Mouse (Mus musculus): ENCODE results near the gene Slc25a51. TPM values are rescaled to one million over a fixed set of nuclear protein-coding genes. Genes with fewer than 3 reads are reported as not detected.
A peak's percentile ranks its signal among the peaks of the same experiment; 100 is the strongest.

Slc25a51 gene
- polyA plus RNA-seq, 1 experiment from 2014 or later: 69.5 TPM

- Histone ChIP-seq H3K4me1 (replicated peaks) (peaks cover 24% of the 10 kb centered on the region), H3K36me3 (no peaks in the 10 kb centered on the region), H3K9ac (no peak overlapping the region), H3K27ac (replicated peaks) (no peak overlapping the region), H3K27me3 (no peaks in the 10 kb centered on the region), H3K9me3 (no peaks in the 10 kb centered on the region), H3K4me2 (no peak overlapping the region), H3K4me3 (no peak overlapping the region)
- WGBS: 87% methylated on average over 10 of the region's 10 CpGs
- ATAC-seq (ENCODE audit: low FRiP score, low read depth): no peak
Measured at GRCm38 (mm10) chr4:45422640-45423039, 14.1 kb upstream of the Slc25a51 start.

- H3K9ac ChIP-seq: no peak overlapping the region
- H3K9me3 ChIP-seq: no peaks in the 10 kb centered on the region
- H3K4me2 ChIP-seq: no peak overlapping the region
- no peak overlapping the region for H3K4me3 ChIP-seq
- 74% methylated on average over 11 of the region's 11 CpGs for WGBS
- ATAC-seq (ENCODE audit: low FRiP score, low read depth): no peak
- no peaks in the 10 kb centered on the region for H3K36me3 ChIP-seq
- no peak overlapping the region for H3K27ac ChIP-seq (replicated peaks)
- H3K4me1 ChIP-seq (replicated peaks): peaks cover 15% of the 10 kb centered on the region
- H3K27me3 ChIP-seq: no peaks in the 10 kb centered on the region
Measured at GRCm38 (mm10) chr4:45421519-45422260, 13.1 kb upstream of the Slc25a51 start.

GRCm38 (mm10) chr4:45420733-45421132, 12.2 kb upstream of the Slc25a51 start:
- Histone ChIP-seq H3K27me3 (no peaks in the 10 kb centered on the region), H3K4me3 (no peak overlapping the region), H3K27ac (replicated peaks) (no peak overlapping the region), H3K4me2 (no peak overlapping the region), H3K9me3 (no peaks in the 10 kb centered on the region), H3K9ac (no peak overlapping the region), H3K36me3 (no peaks in the 10 kb centered on the region), H3K4me1 (replicated peaks) (peaks cover 13% of the 10 kb centered on the region)
- WGBS: 37% methylated on average over 3 of the region's 3 CpGs
- no peak for ATAC-seq (ENCODE audit: low FRiP score, low read depth)

GRCm38 (mm10) chr4:45419051-45419450, 10.5 kb upstream of the Slc25a51 start:
- Histone ChIP-seq H3K36me3 (no peaks in the 10 kb centered on the region), H3K4me2 (no peak overlapping the region), H3K9me3 (no peaks in the 10 kb centered on the region), H3K27ac (replicated peaks) (no peak overlapping the region), H3K4me1 (replicated peaks) (peaks cover 13% of the 10 kb centered on the region), H3K9ac (no peak overlapping the region), H3K27me3 (no peaks in the 10 kb centered on the region), H3K4me3 (no peak overlapping the region)
- 82% methylated on average over 4 of the region's 4 CpGs for WGBS
- no peak for ATAC-seq (ENCODE audit: low FRiP score, low read depth)

GRCm38 (mm10) chr4:45418229-45418950, 9.8 kb upstream of the Slc25a51 start:
- Histone ChIP-seq H3K9ac (no peak overlapping the region), H3K9me3 (no peaks in the 10 kb centered on the region), H3K4me2 (peak overlapping the region; percentile 44), H3K4me1 (replicated peaks) (peaks cover 13% of the 10 kb centered on the region), H3K4me3 (no peak overlapping the region), H3K36me3 (no peaks in the 10 kb centered on the region), H3K27me3 (no peaks in the 10 kb centered on the region), H3K27ac (replicated peaks) (no peak overlapping the region)
- peak; percentile 65; the same call in 1 of the 2 replicates for ATAC-seq (ENCODE audit: low FRiP score, low read depth)
- WGBS: 26% methylated on average over 10 of the region's 11 CpGs

GRCm38 (mm10) chr4:45416314-45416713, 7.7 kb upstream of the Slc25a51 start:
- no peak overlapping the region for H3K4me3 ChIP-seq
- peaks cover 12% of the 10 kb centered on the region for H3K4me1 ChIP-seq (replicated peaks)
- H3K36me3 ChIP-seq: no peaks in the 10 kb centered on the region
- H3K9ac ChIP-seq: no peak overlapping the region
- H3K27me3 ChIP-seq: no peaks in the 10 kb centered on the region
- no peaks in the 10 kb centered on the region for H3K9me3 ChIP-seq
- 73% methylated on average over 7 of the region's 7 CpGs for WGBS
- H3K27ac ChIP-seq (replicated peaks): no peak overlapping the region
- no peak for ATAC-seq (ENCODE audit: low FRiP score, low read depth)
- no peak overlapping the region for H3K4me2 ChIP-seq

- no peak overlapping the region for H3K4me3 ChIP-seq
Measured at GRCm38 (mm10) chr4:45413674-45414338, 5.2 kb upstream of the Slc25a51 start.

GRCm38 (mm10) chr4:45412433-45413192, 4.0 kb upstream of the Slc25a51 start:
- Histone ChIP-seq H3K9ac (no peak overlapping the region), H3K4me1 (replicated peaks) (peaks cover 10% of the 10 kb centered on the region), H3K4me2 (no peak overlapping the region), H3K27me3 (no peaks in the 10 kb centered on the region), H3K9me3 (no peaks in the 10 kb centered on the region), H3K36me3 (no peaks in the 10 kb centered on the region), H3K4me3 (no peak overlapping the region), H3K27ac (replicated peaks) (no peak overlapping the region)
- 71% methylated on average over 16 of the region's 16 CpGs for WGBS
- no peak for ATAC-seq (ENCODE audit: low FRiP score, low read depth)

More at GRCm38 (mm10) chr4:45413674-45414338, 5.2 kb upstream of the Slc25a51 start:
- no peak overlapping the region for H3K4me2 ChIP-seq
- peaks cover 13% of the 10 kb centered on the region for H3K4me1 ChIP-seq (replicated peaks)
- no peaks in the 10 kb centered on the region for H3K36me3 ChIP-seq
- WGBS: 83% methylated on average over 9 of the region's 9 CpGs
- H3K27me3 ChIP-seq: no peaks in the 10 kb centered on the region
- H3K9ac ChIP-seq: no peak overlapping the region
- H3K9me3 ChIP-seq: no peaks in the 10 kb centered on the region
- ATAC-seq (ENCODE audit: low FRiP score, low read depth): no peak
- H3K27ac ChIP-seq (replicated peaks): no peak overlapping the region

- Histone ChIP-seq H3K4me2 (no peak overlapping the region), H3K27ac (replicated peaks) (no peak overlapping the region), H3K36me3 (no peaks in the 10 kb centered on the region), H3K27me3 (no peaks in the 10 kb centered on the region), H3K9ac (no peak overlapping the region), H3K4me3 (no peak overlapping the region), H3K4me1 (replicated peaks) (peaks cover 24% of the 10 kb centered on the region), H3K9me3 (no peaks in the 10 kb centered on the region)
- 90% methylated on average over 8 of the region's 8 CpGs for WGBS
- no peak for ATAC-seq (ENCODE audit: low FRiP score, low read depth)
Measured at GRCm38 (mm10) chr4:45411181-45411790, 2.7 kb upstream of the Slc25a51 start.

GRCm38 (mm10) chr4:45409270-45409669, 704 bp upstream of the Slc25a51 start:
- Histone ChIP-seq H3K4me3 (peak overlapping the region; percentile 99), H3K9me3 (no peaks in the 10 kb centered on the region), H3K27ac (replicated peaks) (peak overlapping the region; percentile 96), H3K36me3 (no peaks in the 10 kb centered on the region), H3K9ac (peak overlapping the region; percentile 98), H3K4me2 (peak overlapping the region; percentile 96), H3K4me1 (replicated peaks) (peaks cover 34% of the 10 kb centered on the region), H3K27me3 (no peaks in the 10 kb centered on the region)
- no peak for ATAC-seq (ENCODE audit: low FRiP score, low read depth)
- WGBS: under 1% methylated on average over 10 of the region's 10 CpGs

GRCm38 (mm10) chr4:45407703-45408334, 747 bp downstream of the Slc25a51 start:
- no peaks in the 10 kb centered on the region for H3K27me3 ChIP-seq
- peaks cover 34% of the 10 kb centered on the region for H3K4me1 ChIP-seq (replicated peaks)
- peak overlapping the region; percentile 96 for H3K27ac ChIP-seq (replicated peaks)
- peak overlapping the region; percentile 96 for H3K4me2 ChIP-seq
- peak overlapping the region; percentile 98 for H3K9ac ChIP-seq
- under 1% methylated on average over 19 of the region's 19 CpGs for WGBS
- H3K36me3 ChIP-seq: peaks cover 11% of the 10 kb centered on the region
- ATAC-seq (ENCODE audit: low FRiP score, low read depth): no peak
- H3K4me3 ChIP-seq: peak overlapping the region; percentile 99
- H3K9me3 ChIP-seq: no peaks in the 10 kb centered on the region
